Mouse (Mus musculus) CD4-positive, CD25-positive, alpha-beta regulatory T cell, adult 4 months (primary cell): ENCODE data around the gene Pln. TPM values are rescaled to one million over a fixed set of nuclear protein-coding genes. Genes with fewer than 3 reads are reported as not detected.

Experiments
- ATAC-seq: one replicate; pipeline ENCODE4 v1.8.0; 2017
- polyA plus RNA-seq, 2 experiments: library from polyadenylated mRNA; unstranded; fragments of 100-300 nt; shearing (Covaris generic); gene quantifications; one replicate each; pipeline ENCODE4 v1.2.1; 2017

Gene Pln
- 1 to 10 TPM; 1.8 to 2.0 TPM for polyA plus RNA-seq

- ATAC-seq: no peak
These were observed at the start of gene Pln for GRCm38 (mm10) chr10:53337162-53337923. Gene Pln (plus strand): TSS chr10:53337667.

- ATAC-seq: no peak
These were observed 31.6 kb upstream of the Pln start for GRCm38 (mm10) chr10:53305867-53306266.

GRCm38 (mm10) chr10:53306674-53307073, 30.8 kb upstream of the Pln start:
- ATAC-seq: no peak

GRCm38 (mm10) chr10:53323367-53323766, 14.1 kb upstream of the Pln start:
- ATAC-seq: no peak

GRCm38 (mm10) chr10:53324663-53325062, 12.8 kb upstream of the Pln start:
- ATAC-seq: no peak

GRCm38 (mm10) chr10:53326367-53326766, 11.1 kb upstream of the Pln start:
- no peak for ATAC-seq

- ATAC-seq: no peak
These were observed 8.2 kb upstream of the Pln start for GRCm38 (mm10) chr10:53329257-53329656.

GRCm38 (mm10) chr10:53332752-53333151, 4.7 kb upstream of the Pln start:
- no peak for ATAC-seq

GRCm38 (mm10) chr10:53335266-53335665, 2.2 kb upstream of the Pln start:
- no peak for ATAC-seq

- ATAC-seq: no peak
These were observed 1.5 kb upstream of the Pln start for GRCm38 (mm10) chr10:53335974-53336373.

- ATAC-seq: no peak
These were observed 1.6 kb downstream of the Pln start for GRCm38 (mm10) chr10:53339045-53339444.

GRCm38 (mm10) chr10:53341288-53341965, 4.0 kb downstream of the Pln start:
- peak; percentile 58 for ATAC-seq

- no peak for ATAC-seq
These were observed 4.8 kb downstream of the Pln start for GRCm38 (mm10) chr10:53342166-53342728.

GRCm38 (mm10) chr10:53343384-53343783, 5.9 kb downstream of the Pln start:
- no peak for ATAC-seq

- peak; percentile 11 for ATAC-seq
These were observed 6.4 kb downstream of the Pln start for GRCm38 (mm10) chr10:53343865-53344264.

- ATAC-seq: no peak
These were observed 8.0 kb downstream of the Pln start for GRCm38 (mm10) chr10:53345508-53345907.

GRCm38 (mm10) chr10:53346506-53346905, 9.0 kb downstream of the Pln start:
- peak; percentile 62 for ATAC-seq

- ATAC-seq: no peak
These were observed 9.4 kb downstream of the Pln start for GRCm38 (mm10) chr10:53346916-53347315.

- peak; percentile 88 for ATAC-seq
These were observed 10.6 kb downstream of the Pln start for GRCm38 (mm10) chr10:53347787-53348755.

- ATAC-seq: no peak
These were observed 11.8 kb downstream of the Pln start for GRCm38 (mm10) chr10:53349254-53349653.

GRCm38 (mm10) chr10:53353665-53354064, 16.2 kb downstream of the Pln start:
- ATAC-seq: peak; percentile 80

- no peak for ATAC-seq
These were observed 21.5 kb downstream of the Pln start for GRCm38 (mm10) chr10:53359016-53359415.

GRCm38 (mm10) chr10:53364311-53364710, 26.8 kb downstream of the Pln start:
- no peak for ATAC-seq
